In genomic region chr2:118539040-118539439, GRCm38 (mm10) we compare ENCODE assay signal across 17 mouse cellular contexts. TPM values are rescaled to one million over a fixed set of nuclear protein-coding genes. Genes with fewer than 3 reads are reported as not detected.
A peak's percentile ranks its signal among the peaks of the same experiment; 100 is the strongest.
DNase-seq lines count a peak whose midpoint lies in the region; ATAC-seq and TF ChIP-seq lines count a peak whose summit lies in the region.
"Had no signal": no experiment of that assay in that cellular context is flagged by ENCODE, and none has a peak within 500 bp of the region (broad histone marks: within the 10 kb centered on the region; RNA-seq: fewer than 3 reads in every experiment).

No protein-coding gene starts in this region.

- peak; percentile 56 for DNase-seq in adrenal gland, postnatal 10 days
- no peak for DNase-seq in adrenal gland, postnatal 25 days
- DNase-seq in heart, postnatal 10 days: no peak
- DNase-seq in lung, postnatal 0 days (ENCODE audit: low spot score): peak; percentile 44
- DNase-seq in lung, postnatal 10 days: no peak
- DNase-seq in spleen, postnatal 4 days (ENCODE audit: low spot score in 2 of 2): no peak
- DNase-seq: cerebellum, adult 18-20 months; gastrocnemius, postnatal 10 days; layer of hippocampus, postnatal 36 days; retina, postnatal 1 day; thymus, postnatal 36 days had no signal

- H3K4me3 ChIP-seq in heart, embryonic 14.5 days (ENCODE audit: control insufficient read depth in 1 of 2, insufficient read depth in 1 of 2, low read depth in 1 of 2, low read length in 2 of 2): no peak overlapping the region
- no peak overlapping the region for H3K4me3 ChIP-seq in lung, postnatal 0 days (ENCODE audit: low read depth, low read length)
- H3K4me3 ChIP-seq: limb, embryonic 12.5 days; neural tube, embryonic 13.5 days had no signal

- no peak for TF ChIP-seq CTCF in lung, postnatal 0 days (IDR thresholded peaks at IDR 0.05)

- WGBS in heart, embryonic 14.5 days: 47% methylated on average over 8 of the region's 8 CpGs
- 71% methylated on average over 8 of the region's 8 CpGs for WGBS in lung, postnatal 0 days

- H3K4me1 ChIP-seq in heart, embryonic 14.5 days (ENCODE audit: control insufficient read depth in 2 of 2, insufficient read depth in 2 of 2, low read length in 2 of 2): peaks cover 48 to 76% of the 10 kb centered on the region in 2 experiments
- H3K4me1 ChIP-seq in lung, postnatal 0 days (ENCODE audit: insufficient read depth, low read depth, low read length): peaks cover 42% of the 10 kb centered on the region

- no peaks in the 10 kb centered on the region for H3K9me3 ChIP-seq in heart, embryonic 14.5 days (ENCODE audit: control insufficient read depth, low read length)
- H3K9me3 ChIP-seq in lung, postnatal 0 days (ENCODE audit: low read length): no peaks in the 10 kb centered on the region
- H3K9me3 ChIP-seq: limb, embryonic 12.5 days; neural tube, embryonic 13.5 days had no signal

- no peak for TF ChIP-seq EP300 in lung, postnatal 0 days (IDR thresholded peaks at IDR 0.05)

- ATAC-seq in heart, embryonic 14.5 days (ENCODE audit: insufficient number of reproducible peaks, insufficient read depth, low FRiP score, low read depth): no peak
- ATAC-seq in lung, postnatal 0 days: no peak
- no peak for ATAC-seq in inflammation-experienced regulatory T-cells, adult 6 months
- ATAC-seq: forebrain, embryonic 16.5 days; hindbrain, postnatal 0 days had no signal

- no peaks in the 10 kb centered on the region for H3K27me3 ChIP-seq in heart, embryonic 14.5 days (ENCODE audit: control insufficient read depth, insufficient read depth, low read length)
- H3K27me3 ChIP-seq in lung, postnatal 0 days (replicated peaks; ENCODE audit: insufficient read depth, low read length): no peaks in the 10 kb centered on the region
- H3K27me3 ChIP-seq: limb, embryonic 12.5 days; neural tube, embryonic 13.5 days had no signal

- no peak overlapping the region for H3K9ac ChIP-seq in heart, embryonic 14.5 days (ENCODE audit: low read length)
- no peak overlapping the region for H3K9ac ChIP-seq in lung, postnatal 0 days (replicated peaks; ENCODE audit: low read depth)
- H3K9ac ChIP-seq: limb, embryonic 12.5 days; neural tube, embryonic 13.5 days had no signal

- peaks cover 7% of the 10 kb centered on the region for H3K36me3 ChIP-seq in heart, embryonic 14.5 days (ENCODE audit: control insufficient read depth, insufficient read depth, low read length)
- H3K36me3 ChIP-seq in lung, postnatal 0 days (ENCODE audit: insufficient read depth, low read length): peaks cover 5% of the 10 kb centered on the region; the same call in 1 of the 2 replicates

- intact Hi-C loops in heart, postnatal 10 days (cut with DNase I): no loop called here

- H3K4me2 ChIP-seq in heart, embryonic 14.5 days (ENCODE audit: low read length): no peak overlapping the region
- H3K4me2 ChIP-seq in lung, postnatal 0 days (replicated peaks; ENCODE audit: low read depth, low read length): no peak overlapping the region
- H3K4me2 ChIP-seq: limb, embryonic 12.5 days; neural tube, embryonic 13.5 days had no signal

- H3K27ac ChIP-seq in heart, embryonic 14.5 days (replicated peaks in 1 of 2; ENCODE audit: control insufficient read depth in 1 of 2, insufficient read depth in 1 of 2, low read depth in 2 of 2, low read length in 2 of 2): peak overlapping the region; percentile 99 to 100
- H3K27ac ChIP-seq in lung, postnatal 0 days (ENCODE audit: low read length): 0 out of 2 replicates have a peak overlapping the region, but pooled peaks have one; percentile 15
- H3K27ac ChIP-seq: hindbrain, postnatal 0 days had no signal

RNA-seq across cellular contexts. Expression of gene Bmf, which starts 10.4 kb away (rescaled TPM):
- total RNA-seq in adrenal gland, postnatal 10 days (2021): 10 to 100 TPM; 18.6 to 23.1 TPM
- total RNA-seq in adrenal gland, postnatal 25 days (2021): 13.6 and 24.0 TPM in 2 replicates
- 2.1 and 6.3 TPM in 2 replicates for polyA plus RNA-seq in heart, embryonic 14.5 days (2014; fragmentation: Nextera tagmentation; extraction: Ambion mirVana)
- 10 to 100 TPM; 12.3 to 17.1 TPM for total RNA-seq in heart, postnatal 10 days (2021)
- polyA plus RNA-seq in lung, postnatal 0 days (2015; fragmentation: Nextera tagmentation; extraction: Ambion mirVana): 7.3 and 9.8 TPM in 2 replicates
- 1 to 10 TPM in 2 of 3 experiments, under 1 TPM in 1; 0.81 to 2.8 (median 1.7) TPM for polyA plus RNA-seq in inflammation-experienced regulatory T-cells, adult 6 months (2017; shearing (Covaris generic))

RNA-seq across cellular contexts. Expression of gene Bub1b, which starts 59.0 kb away (rescaled TPM):
- 10 to 100 TPM; 21.6 to 27.2 TPM for total RNA-seq in adrenal gland, postnatal 10 days (2021)
- total RNA-seq in adrenal gland, postnatal 25 days (2021): 10.6 and 12.8 TPM in 2 replicates
- polyA plus RNA-seq in heart, embryonic 14.5 days (2014; fragmentation: Nextera tagmentation; extraction: Ambion mirVana): 66.8 and 67.1 TPM in 2 replicates
- total RNA-seq in heart, postnatal 10 days (2021): 10 to 100 TPM; 15.4 to 15.9 TPM
- polyA plus RNA-seq in lung, postnatal 0 days (2015; fragmentation: Nextera tagmentation; extraction: Ambion mirVana): 4.1 and 5.8 TPM in 2 replicates
- polyA plus RNA-seq in inflammation-experienced regulatory T-cells, adult 6 months (2017; shearing (Covaris generic)): 10 to 100 TPM in 1 of 3 experiments, 1 to 10 TPM in 2; 5.4 to 49.0 (median 9.4) TPM

RNA-seq across cellular contexts. Expression of gene Srp14, which starts 59.5 kb away (rescaled TPM):
- total RNA-seq in adrenal gland, postnatal 10 days (2021): 100 to 1,000 TPM; 139 to 146 TPM
- 206 and 213 TPM in 2 replicates for total RNA-seq in adrenal gland, postnatal 25 days (2021)
- polyA plus RNA-seq in heart, embryonic 14.5 days (2014; fragmentation: Nextera tagmentation; extraction: Ambion mirVana): 223 and 239 TPM in 2 replicates
- 100 to 1,000 TPM; 121 to 126 TPM for total RNA-seq in heart, postnatal 10 days (2021)
- polyA plus RNA-seq in lung, postnatal 0 days (2015; fragmentation: Nextera tagmentation; extraction: Ambion mirVana): 275 and 277 TPM in 2 replicates
- polyA plus RNA-seq in inflammation-experienced regulatory T-cells, adult 6 months (2017; shearing (Covaris generic)): 100 to 1,000 TPM; 288 to 331 (median 298) TPM

Comparison
In these comparisons a context has a peak if more than half of its experiments do, and no peak if none do; other contexts are left out.
1. DNase-seq: peak in adrenal gland, postnatal 10 days (single experiment) and lung, postnatal 0 days (single experiment); none in adrenal gland, postnatal 25 days (single experiment), heart, postnatal 10 days (0 of 2), lung, postnatal 10 days (single experiment) and spleen, postnatal 4 days (0 of 2).